Mouse (Mus musculus) heart, embryonic 16.5 days (tissue): Measurements from ENCODE around the gene Agpat2. TPM values are rescaled to one million over a fixed set of nuclear protein-coding genes. Genes with fewer than 3 reads are reported as not detected.

Source experiments
- ATAC-seq: fragments of 200-750 bp; cut with Nextera tagmentation; replicated peaks from 2 replicates; pipeline ENCODE4 v1.8.0; 2017; ENCODE audit warnings: moderate number of reproducible peaks; ENCODE audit not compliant: insufficient read depth, low FRiP score; ENCODE audit errors: extremely low read depth
- H3K27ac ChIP-seq: fragments of 300-500 bp; sonication (generic); 2 replicates; pipeline ENCODE4 v1.5.1; 2014; ENCODE audit warnings: mild to moderate bottlenecking, low read length, control low read depth, moderate library complexity
- H3K27me3 ChIP-seq: fragments of 300-500 bp; sonication (generic); 2 replicates; pipeline ENCODE4 v1.6.1; 2014; ENCODE audit warnings: low read length, mixed read lengths; ENCODE audit not compliant: control insufficient read depth, insufficient read depth
- H3K36me3 ChIP-seq: fragments of 300-500 bp; sonication (generic); 2 replicates; pipeline ENCODE4 v1.6.1; 2014; ENCODE audit not compliant: control insufficient read depth, insufficient read depth
- H3K4me1 ChIP-seq: fragments of 300-500 bp; sonication (generic); 2 replicates; pipeline ENCODE4 v1.6.1; 2014; ENCODE audit warnings: low read length, mixed read lengths; ENCODE audit not compliant: control insufficient read depth, insufficient read depth
- H3K4me2 ChIP-seq: fragments of 300-500 bp; sonication (generic); 2 replicates; pipeline ENCODE4 v1.6.1; 2014; ENCODE audit warnings: low read depth, mild to moderate bottlenecking, control low read depth, low read length
- H3K4me3 ChIP-seq: fragments of 300-500 bp; sonication (generic); 2 replicates; pipeline ENCODE4 v1.5.1; 2014; ENCODE audit warnings: mild to moderate bottlenecking, control low read depth, low read length
- H3K9ac ChIP-seq: fragments of 300-500 bp; sonication (generic); 2 replicates; pipeline ENCODE4 v1.6.1; 2014; ENCODE audit warnings: low read length, control low read depth
- H3K9me3 ChIP-seq: fragments of 300-500 bp; sonication (generic); replicated peaks from 2 replicates; pipeline ENCODE4 v1.6.1; 2016; ENCODE audit warnings: low read length; ENCODE audit not compliant: control insufficient read depth
- WGBS: fragments of 180-500 bp; shearing (Covaris S2); extraction: QIAGEN DNeasy Blood & Tissue Kit; methylation state at CpG from one replicate; pipeline ENCODE4 v1.1.7; 2014; 5-methylcytosine and 5-hydroxymethylcytosine counted together
- polyA plus RNA-seq: library from polyadenylated mRNA; unstranded; fragments of >200 nt; fragmentation: Nextera tagmentation; extraction: Ambion mirVana; gene quantifications from 2 replicates; pipeline ENCODE4 v1.2.1, GENCODE M21; 2015

Agpat2 gene
- polyA plus RNA-seq, 1 experiment from 2014 or later: 25.9 TPM

DNA sequence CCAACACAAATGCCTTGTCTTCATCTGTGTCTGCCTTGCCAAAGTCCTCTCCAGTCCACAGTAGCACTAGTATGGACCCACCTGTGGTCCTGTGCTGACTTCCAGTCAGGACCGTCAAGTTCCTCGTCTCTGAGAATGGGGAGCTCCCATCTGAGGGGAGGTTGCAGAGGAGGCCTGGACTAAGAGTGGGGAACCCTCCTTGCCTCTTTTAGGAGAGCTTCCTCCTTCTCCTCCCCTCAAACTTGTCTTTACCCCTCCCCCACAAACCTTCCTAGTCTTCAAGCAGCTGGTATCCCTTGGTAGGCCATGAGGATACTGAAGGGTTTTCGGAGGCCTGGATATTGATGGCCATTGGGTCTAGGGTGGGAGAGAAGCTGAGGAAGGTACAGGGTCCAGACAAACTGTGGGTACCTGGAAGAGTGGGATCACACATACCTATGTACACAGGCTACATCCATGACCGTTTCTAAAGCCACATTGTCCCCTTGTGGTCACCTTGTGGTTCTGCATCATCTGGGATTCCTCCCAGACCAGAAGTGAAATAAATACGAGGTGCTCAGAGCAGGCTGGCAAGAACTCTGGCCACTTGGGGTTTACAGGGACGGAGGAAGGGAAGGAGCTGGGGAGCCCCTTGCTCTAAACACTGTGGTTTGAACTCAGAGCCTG lies 42.7 kb downstream of the Agpat2 start:
- Histone ChIP-seq H3K36me3 (no peaks in the 10 kb centered on the region), H3K4me2 (no peak overlapping the region), H3K9ac (no peak overlapping the region), H3K4me3 (no peak overlapping the region), H3K27ac (no peak overlapping the region), H3K9me3 (no peaks in the 10 kb centered on the region), H3K27me3 (no peaks in the 10 kb centered on the region), H3K4me1 (peaks cover 8% of the 10 kb centered on the region)
- ATAC-seq: peak; percentile 57
- 42% methylated on average over 6 of the region's 6 CpGs for WGBS

- 80% methylated on average over 5 of the region's 5 CpGs for WGBS
- H3K36me3 ChIP-seq: no peaks in the 10 kb centered on the region
- no peak overlapping the region for H3K4me3 ChIP-seq
- peaks cover 18% of the 10 kb centered on the region for H3K4me1 ChIP-seq
- H3K4me2 ChIP-seq: no peak overlapping the region
- H3K9ac ChIP-seq: no peak overlapping the region
- no peak overlapping the region for H3K27ac ChIP-seq
- no peak for ATAC-seq
- H3K27me3 ChIP-seq: no peaks in the 10 kb centered on the region
- H3K9me3 ChIP-seq: no peaks in the 10 kb centered on the region
Observed at GRCm38 (mm10) chr2:26560506-26560905, 43.7 kb downstream of the Agpat2 start.

DNA sequence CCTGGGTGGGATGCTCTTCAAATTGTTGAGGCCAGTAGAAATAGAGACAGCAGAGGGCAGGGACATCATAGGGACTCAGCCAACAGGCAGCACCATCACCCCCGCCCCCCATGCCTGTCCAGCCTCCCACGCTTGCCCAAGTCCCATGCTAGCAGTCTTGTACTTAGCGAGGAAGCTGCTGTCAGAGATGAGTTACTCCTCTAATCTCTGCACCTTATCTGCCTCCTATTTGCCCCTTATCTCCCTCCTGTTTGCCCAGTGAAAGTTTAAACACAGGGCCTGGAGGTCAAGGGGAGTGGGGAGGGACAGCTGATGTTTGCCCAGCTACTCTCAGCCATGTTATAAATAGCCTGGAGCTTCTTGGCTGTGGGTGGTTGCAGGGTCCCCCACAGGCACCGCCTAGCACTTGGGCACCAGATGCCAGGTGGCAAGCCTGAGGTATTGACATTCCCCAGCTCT lies 47.7 kb downstream of the Agpat2 start:
- H3K4me3 ChIP-seq: no peak overlapping the region
- 26% methylated on average over 4 of the region's 4 CpGs for WGBS
- peak; percentile 63; the same call in 1 of the 2 replicates for ATAC-seq
- no peak overlapping the region; the same call in 1 of the 2 replicates for H3K9ac ChIP-seq
- no peaks in the 10 kb centered on the region for H3K9me3 ChIP-seq
- no peaks in the 10 kb centered on the region for H3K36me3 ChIP-seq
- H3K27ac ChIP-seq: peak overlapping the region; percentile 85
- H3K27me3 ChIP-seq: no peaks in the 10 kb centered on the region
- peaks cover 32% of the 10 kb centered on the region for H3K4me1 ChIP-seq
- peak overlapping the region; percentile 1; the same call in 1 of the 2 replicates for H3K4me2 ChIP-seq

- H3K4me3 ChIP-seq: no peak overlapping the region
- no peak; the same call in 1 of the 2 replicates for ATAC-seq
- H3K9me3 ChIP-seq: no peaks in the 10 kb centered on the region
- H3K9ac ChIP-seq: no peak overlapping the region
- WGBS: 47% methylated on average over 4 of the region's 4 CpGs
- no peaks in the 10 kb centered on the region for H3K27me3 ChIP-seq
- H3K4me1 ChIP-seq: peaks cover 47% of the 10 kb centered on the region
- peak overlapping the region; percentile 37; the same call in 1 of the 2 replicates for H3K27ac ChIP-seq
- 0 out of 2 replicates have a peak overlapping the region, but pooled peaks have one; percentile 25 for H3K4me2 ChIP-seq
- no peaks in the 10 kb centered on the region for H3K36me3 ChIP-seq
Observed at GRCm38 (mm10) chr2:26555076-26555475, 49.1 kb downstream of the Agpat2 start.

DNA sequence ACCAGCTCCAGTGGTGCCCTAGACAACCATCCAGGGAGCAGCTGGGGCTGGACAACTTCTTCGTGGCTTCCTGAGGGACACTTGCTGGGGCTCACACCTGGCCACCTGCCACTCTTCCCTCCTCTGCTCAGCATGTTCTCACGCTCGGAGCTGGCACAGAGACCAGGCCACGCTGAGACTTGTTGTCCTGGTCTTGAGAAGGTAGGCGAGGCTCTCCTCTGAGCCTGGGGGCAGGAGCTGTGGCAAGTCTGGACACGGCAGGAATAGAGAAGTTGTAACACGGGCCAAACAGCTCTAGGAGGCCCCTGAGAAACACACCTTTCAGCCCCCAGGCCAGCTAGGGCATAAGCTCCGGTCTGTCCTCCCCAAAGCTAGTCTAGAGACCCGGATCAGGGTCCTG lies 50.3 kb downstream of the Agpat2 start:
- Histone ChIP-seq H3K27ac (peak overlapping the region; percentile 42; the same call in 1 of the 2 replicates), H3K27me3 (no peaks in the 10 kb centered on the region), H3K4me3 (no peak overlapping the region), H3K4me1 (peaks cover 52% of the 10 kb centered on the region), H3K9ac (no peak overlapping the region), H3K36me3 (no peaks in the 10 kb centered on the region), H3K4me2 (no peak overlapping the region), H3K9me3 (no peaks in the 10 kb centered on the region)
- 75% methylated on average over 9 of the region's 9 CpGs for WGBS
- no peak for ATAC-seq

GRCm38 (mm10) chr2:26552066-26552465 lies 52.2 kb downstream of the Agpat2 start:
- Histone ChIP-seq H3K4me2 (no peak overlapping the region), H3K36me3 (no peaks in the 10 kb centered on the region), H3K4me3 (no peak overlapping the region), H3K4me1 (peaks cover 57% of the 10 kb centered on the region), H3K27ac (peak overlapping the region; percentile 75), H3K27me3 (no peaks in the 10 kb centered on the region), H3K9me3 (no peaks in the 10 kb centered on the region), H3K9ac (no peak overlapping the region)
- ATAC-seq: no peak
- 82% methylated on average over 2 of the region's 2 CpGs for WGBS

DNA sequence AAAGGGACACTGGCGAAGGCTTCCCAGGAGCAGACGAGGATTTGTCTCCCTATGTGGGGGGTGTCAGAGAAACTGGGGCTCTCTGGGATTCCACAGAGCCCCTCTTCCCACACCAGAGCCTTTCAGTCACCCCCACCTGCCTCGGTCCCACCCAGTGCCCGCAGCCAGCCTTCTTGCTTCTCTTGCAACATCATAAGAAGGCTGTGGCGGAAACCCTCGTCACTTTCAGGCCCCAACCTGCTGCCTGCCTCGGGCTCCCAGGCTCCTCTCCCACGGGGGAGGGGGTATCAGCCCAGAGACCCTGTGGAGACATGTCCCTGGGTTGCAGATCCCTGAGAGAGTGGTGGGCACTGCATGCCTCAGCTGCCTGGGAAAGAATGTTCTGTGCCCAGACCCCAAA lies 52.8 kb downstream of the Agpat2 start:
- H3K4me2 ChIP-seq: peak overlapping the region; percentile 10
- peak overlapping the region; percentile 28; the same call in 1 of the 2 replicates for H3K9ac ChIP-seq
- H3K27me3 ChIP-seq: no peaks in the 10 kb centered on the region
- ATAC-seq: no peak
- H3K27ac ChIP-seq: peak overlapping the region; percentile 75
- no peak overlapping the region for H3K4me3 ChIP-seq
- H3K9me3 ChIP-seq: no peaks in the 10 kb centered on the region
- peaks cover 53% of the 10 kb centered on the region for H3K4me1 ChIP-seq
- no peaks in the 10 kb centered on the region for H3K36me3 ChIP-seq
- 68% methylated on average over 8 of the region's 8 CpGs for WGBS

DNA sequence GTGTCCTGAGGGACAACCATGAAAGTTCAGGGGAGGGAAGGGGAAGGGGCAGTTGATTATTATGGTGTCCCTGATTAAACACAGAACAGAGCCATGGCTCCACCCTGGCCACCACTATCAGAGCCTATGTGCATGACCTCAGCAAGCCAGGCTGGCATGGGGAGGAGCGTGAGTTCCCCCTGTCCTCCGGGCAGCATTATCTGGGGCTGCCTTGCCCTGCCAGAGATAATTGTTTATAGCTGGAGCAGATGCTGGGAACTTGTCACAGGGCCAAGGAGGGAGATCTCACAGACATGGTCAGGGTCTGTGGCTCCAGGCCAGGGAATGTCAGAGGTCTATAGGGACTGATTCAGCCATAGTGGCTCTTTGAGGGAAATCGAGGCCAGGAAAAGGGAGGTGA lies 53.4 kb downstream of the Agpat2 start:
- Histone ChIP-seq H3K4me1 (peaks cover 47% of the 10 kb centered on the region), H3K27ac (peak overlapping the region; percentile 75), H3K27me3 (no peaks in the 10 kb centered on the region), H3K9me3 (no peaks in the 10 kb centered on the region), H3K4me3 (no peak overlapping the region), H3K36me3 (no peaks in the 10 kb centered on the region), H3K9ac (no peak overlapping the region; the same call in 1 of the 2 replicates), H3K4me2 (peak overlapping the region; percentile 10; the same call in 1 of the 2 replicates)
- 29% methylated on average over 3 of the region's 3 CpGs for WGBS
- peak; percentile 57; the same call in 1 of the 2 replicates for ATAC-seq

DNA sequence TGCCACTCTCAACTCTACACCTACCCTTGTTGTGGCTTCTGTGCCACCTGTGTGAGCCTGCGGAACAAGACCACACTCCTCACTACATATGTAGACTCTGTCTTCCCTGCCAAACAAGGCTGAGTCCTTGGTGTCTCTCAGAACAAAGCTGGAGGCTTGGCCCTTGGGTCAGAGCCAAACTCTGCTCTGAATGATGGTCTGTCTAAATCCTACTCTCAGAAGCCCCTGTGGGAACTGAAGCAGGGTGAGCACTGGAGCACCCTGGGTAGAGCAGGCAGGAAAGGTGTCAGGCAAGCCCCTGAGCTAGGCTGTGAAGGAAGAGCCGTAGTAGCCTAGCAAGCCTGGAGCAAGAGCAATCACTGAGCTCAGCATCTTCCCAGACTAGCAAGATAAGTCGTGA lies 54.0 kb downstream of the Agpat2 start:
- WGBS: 49% methylated on average over 3 of the region's 3 CpGs
- no peaks in the 10 kb centered on the region for H3K27me3 ChIP-seq
- H3K9me3 ChIP-seq: no peaks in the 10 kb centered on the region
- H3K36me3 ChIP-seq: no peaks in the 10 kb centered on the region
- H3K27ac ChIP-seq: peak overlapping the region; percentile 75
- no peak overlapping the region for H3K4me3 ChIP-seq
- no peak overlapping the region for H3K4me2 ChIP-seq
- peak overlapping the region; percentile 54; the same call in 1 of the 2 replicates for H3K9ac ChIP-seq
- H3K4me1 ChIP-seq: peaks cover 41% of the 10 kb centered on the region
- 0 out of 2 replicates have a peak, but pooled peaks have one; percentile 12 for ATAC-seq
